Comparison of ENCODE assay signal across 9 mouse cellular contexts in genomic region chr5:105650728-105651479, GRCm38 (mm10). TPM values are rescaled to one million over a fixed set of nuclear protein-coding genes. Genes with fewer than 3 reads are reported as not detected.
DNase-seq lines count a peak whose midpoint lies in the region; ATAC-seq and TF ChIP-seq lines count a peak whose summit lies in the region.
"Had no signal": no experiment of that assay in that cellular context is flagged by ENCODE, and none has a peak within 500 bp of the region (broad histone marks: within the 10 kb centered on the region; RNA-seq: fewer than 3 reads in every experiment).

No protein-coding gene starts in this region.

- ATAC-seq in kidney, embryonic 15.5 days (replicated peaks; ENCODE audit: low FRiP score), result no peak
- ATAC-seq in liver, embryonic 15.5 days (ENCODE audit: insufficient read depth), result no peak

- H3K4me3 ChIP-seq in kidney, embryonic 15.5 days (replicated peaks), result no peak overlapping the region
- H3K4me3 ChIP-seq in liver, embryonic 15.5 days (replicated peaks), result peak overlapping the region; percentile 32
- peak overlapping the region; percentile 47 for H3K4me3 ChIP-seq in small intestine, adult 2 months (ENCODE audit: low read depth, low read length)

- TF ChIP-seq POLR2A in small intestine, adult 2 months (IDR thresholded peaks at IDR 0.05; ENCODE audit: low read depth, low read length), result no peak

- no peak for DNase-seq in kidney, postnatal 10 days
- DNase-seq in ZHBTc4 (ENCODE audit: low read depth, low spot score), result peak; percentile 24
- no peak for DNase-seq in cerebellum, adult 11-12 months
- DNase-seq in adrenal gland, postnatal 36 days, result no peak
- DNase-seq in adrenal gland, postnatal 14 days, result no peak
- DNase-seq: gastrocnemius, postnatal 14 days had no signal

- peak overlapping the region; percentile 39 for H3K4me2 ChIP-seq in kidney, embryonic 15.5 days
- H3K4me2 ChIP-seq in liver, embryonic 15.5 days, result peak overlapping the region; percentile 59

- H3K9ac ChIP-seq in kidney, embryonic 15.5 days, result no peak overlapping the region
- no peak overlapping the region for H3K9ac ChIP-seq in liver, embryonic 15.5 days

- WGBS in kidney, embryonic 15.5 days, result 80% methylated on average over 8 of the region's 8 CpGs
- 25% methylated on average over 8 of the region's 8 CpGs for WGBS in liver, embryonic 15.5 days (ENCODE audit: insufficient replicate concordance)
- 55% methylated on average over 8 of the region's 8 CpGs for WGBS in small intestine, adult 2 months

- no peaks in the 10 kb centered on the region for H3K9me3 ChIP-seq in kidney, embryonic 15.5 days (replicated peaks)
- no peaks in the 10 kb centered on the region for H3K9me3 ChIP-seq in liver, embryonic 15.5 days (replicated peaks)

- peaks cover 13% of the 10 kb centered on the region; the same call in 1 of the 2 replicates for H3K4me1 ChIP-seq in kidney, embryonic 15.5 days
- peaks cover 34% of the 10 kb centered on the region for H3K4me1 ChIP-seq in liver, embryonic 15.5 days (replicated peaks)
- H3K4me1 ChIP-seq in small intestine, adult 2 months (ENCODE audit: control insufficient read depth, insufficient read depth, insufficient read length, low read length), result peaks cover 14% of the 10 kb centered on the region

- H3K36me3 ChIP-seq in kidney, embryonic 15.5 days, result no peaks in the 10 kb centered on the region
- H3K36me3 ChIP-seq in liver, embryonic 15.5 days (replicated peaks), result no peaks in the 10 kb centered on the region
- H3K36me3 ChIP-seq in small intestine, adult 2 months (ENCODE audit: control insufficient read depth, insufficient read depth, low read length), result no peaks in the 10 kb centered on the region

- H3K27me3 ChIP-seq in kidney, embryonic 15.5 days, result peaks cover 4% of the 10 kb centered on the region; the same call in 1 of the 2 replicates
- H3K27me3 ChIP-seq in liver, embryonic 15.5 days, result no peaks in the 10 kb centered on the region
- H3K27me3 ChIP-seq in small intestine, adult 2 months (ENCODE audit: control insufficient read depth, insufficient read depth, low read length), result no peaks in the 10 kb centered on the region

- H3K27ac ChIP-seq in kidney, embryonic 15.5 days, result peak overlapping the region; percentile 67
- 0 out of 2 replicates have a peak overlapping the region, but pooled peaks have one; percentile 6 for H3K27ac ChIP-seq in liver, embryonic 15.5 days (replicated peaks)
- H3K27ac ChIP-seq in small intestine, adult 2 months (ENCODE audit: insufficient read depth, low read depth, low read length), result peak overlapping the region; percentile 55

- no peak for TF ChIP-seq CTCF in small intestine, adult 2 months (IDR thresholded peaks at IDR 0.05; ENCODE audit: extremely low read depth, insufficient read length, insufficient replicate concordance, low read depth, low read length)

RNA-seq across cellular contexts. Expression of gene Lrrc8d, which starts 48.9 kb away (rescaled TPM):
- polyA plus RNA-seq in kidney, embryonic 15.5 days (2015; fragmentation: Nextera tagmentation; extraction: Ambion mirVana), result 30.0 and 32.2 TPM in 2 replicates
- 8.1 and 8.4 TPM in 2 replicates for polyA plus RNA-seq in liver, embryonic 15.5 days (2015; fragmentation: Nextera tagmentation; extraction: Ambion mirVana)
- polyA plus RNA-seq in small intestine, adult 2 months (2012; rRNA removed), result 10.4 and 16.6 TPM in 2 replicates
- 100 to 1,000 TPM in 1 of 2 experiments, 10 to 100 TPM in 1; 97.8 to 115 TPM for total RNA-seq in adrenal gland, postnatal 36 days (2021)
- 85.6 and 87.9 TPM in 2 replicates for total RNA-seq in adrenal gland, postnatal 14 days (2021)

Comparison
In these comparisons a context has a peak if more than half of its experiments do, and no peak if none do; other contexts are left out.
1. H3K27ac ChIP-seq: peak in every context shown above with its lines; median percentile 67 in kidney, embryonic 15.5 days; 55 in small intestine, adult 2 months; 6 in liver, embryonic 15.5 days.